Mouse (Mus musculus): ENCODE measurements around the gene Pdgfa. TPM values are rescaled to one million over a fixed set of nuclear protein-coding genes. Genes with fewer than 3 reads are reported as not detected.

The Pdgfa gene
- polyA plus RNA-seq, 1 experiment from 2014 or later: 22.5 TPM

- Histone ChIP-seq H3K27me3 (ENCODE audit: insufficient read depth, poor library complexity, severe bottlenecking) (0 out of 2 replicates have a peak, but pooled peaks cover 8% of the 10 kb centered on the region), H3K9me3 (no peaks in the 10 kb centered on the region), H3K36me3 (peaks cover 2% of the 10 kb centered on the region; the same call in 1 of the 2 replicates), H3K4me3 (no peak overlapping the region), H3K27ac (0 out of 2 replicates have a peak overlapping the region, but pooled peaks have one; percentile 42), H3K4me1 (peaks cover 34% of the 10 kb centered on the region)
- WGBS: 56% methylated on average over 7 of the region's 7 CpGs
- DNase-seq (ENCODE audit: low spot score): no peak
Observed at GRCm38 (mm10) chr5:138970056-138970490, 27.1 kb downstream of the Pdgfa start.

GRCm38 (mm10) chr5:138966033-138966724 is 31.0 kb downstream of the Pdgfa start:
- Histone ChIP-seq H3K36me3 (no peaks in the 10 kb centered on the region), H3K9me3 (no peaks in the 10 kb centered on the region), H3K4me1 (peaks cover 28% of the 10 kb centered on the region), H3K27ac (no peak overlapping the region), H3K27me3 (ENCODE audit: insufficient read depth, poor library complexity, severe bottlenecking) (0 out of 2 replicates have a peak, but pooled peaks cover 8% of the 10 kb centered on the region), H3K4me3 (no peak overlapping the region)
- WGBS: 28% methylated on average over 7 of the region's 7 CpGs
- no peak for DNase-seq (ENCODE audit: low spot score)

DNA sequence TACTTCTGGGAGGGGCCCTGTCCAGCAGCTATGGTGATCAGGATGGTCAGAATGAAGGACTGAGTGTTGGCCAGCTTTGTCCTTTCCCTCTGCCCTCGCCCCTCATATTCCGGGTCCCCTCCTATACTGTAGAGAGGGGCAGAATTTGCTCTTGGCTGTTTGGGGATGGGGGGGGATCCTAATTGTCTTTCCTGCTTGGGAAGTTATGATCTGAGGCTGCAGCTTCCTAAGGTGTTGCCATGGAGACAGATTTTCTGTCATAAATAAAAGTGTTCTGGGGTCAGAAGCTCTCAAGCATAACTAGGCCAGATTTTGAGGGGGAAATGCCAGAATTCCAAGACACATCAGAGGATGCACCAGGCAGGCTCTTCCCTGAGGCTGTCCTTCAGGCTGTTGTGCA is 31.6 kb downstream of the Pdgfa start:
- 84% methylated on average over 2 of the region's 2 CpGs for WGBS
- Histone ChIP-seq H3K9me3 (no peaks in the 10 kb centered on the region), H3K27me3 (ENCODE audit: insufficient read depth, poor library complexity, severe bottlenecking) (0 out of 2 replicates have a peak, but pooled peaks cover 8% of the 10 kb centered on the region), H3K27ac (no peak overlapping the region), H3K4me1 (peaks cover 23% of the 10 kb centered on the region), H3K4me3 (no peak overlapping the region), H3K36me3 (no peaks in the 10 kb centered on the region)
- DNase-seq (ENCODE audit: low spot score): no peak

GRCm38 (mm10) chr5:138956427-138956833 is 40.7 kb downstream of the Pdgfa start:
- H3K9me3 ChIP-seq: no peaks in the 10 kb centered on the region
- 54% methylated on average over 10 of the region's 10 CpGs for WGBS
- H3K27me3 ChIP-seq (ENCODE audit: insufficient read depth, poor library complexity, severe bottlenecking): peaks cover 6% of the 10 kb centered on the region; the same call in 1 of the 2 replicates
- no peak for DNase-seq (ENCODE audit: low spot score)
- peaks cover 44% of the 10 kb centered on the region for H3K4me1 ChIP-seq
- no peaks in the 10 kb centered on the region for H3K36me3 ChIP-seq
- 0 out of 2 replicates have a peak overlapping the region, but pooled peaks have one; percentile 17 for H3K27ac ChIP-seq
- H3K4me3 ChIP-seq: no peak overlapping the region

- H3K4me1 ChIP-seq: peaks cover 52% of the 10 kb centered on the region
- H3K36me3 ChIP-seq: no peaks in the 10 kb centered on the region
- WGBS: 82% methylated on average over 7 of the region's 7 CpGs
- no peak for DNase-seq (ENCODE audit: low spot score)
- no peak overlapping the region for H3K4me3 ChIP-seq
- peaks cover 6% of the 10 kb centered on the region; the same call in 1 of the 2 replicates for H3K27me3 ChIP-seq (ENCODE audit: insufficient read depth, poor library complexity, severe bottlenecking)
- H3K9me3 ChIP-seq: no peaks in the 10 kb centered on the region
- no peak overlapping the region for H3K27ac ChIP-seq
Observed at GRCm38 (mm10) chr5:138953986-138954385, 43.2 kb downstream of the Pdgfa start.

- no peak for DNase-seq (ENCODE audit: low spot score)
- Histone ChIP-seq H3K4me1 (peaks cover 58% of the 10 kb centered on the region), H3K4me3 (no peak overlapping the region), H3K9me3 (no peaks in the 10 kb centered on the region), H3K27ac (peak overlapping the region; percentile 69), H3K27me3 (ENCODE audit: insufficient read depth, poor library complexity, severe bottlenecking) (peaks cover 6% of the 10 kb centered on the region; the same call in 1 of the 2 replicates), H3K36me3 (no peaks in the 10 kb centered on the region)
- WGBS: 51% methylated on average over 13 of the region's 13 CpGs
Observed at GRCm38 (mm10) chr5:138952969-138953368, 44.2 kb downstream of the Pdgfa start.

- H3K36me3 ChIP-seq: no peaks in the 10 kb centered on the region
- peaks cover 6% of the 10 kb centered on the region; the same call in 1 of the 2 replicates for H3K27me3 ChIP-seq (ENCODE audit: insufficient read depth, poor library complexity, severe bottlenecking)
- no peak for DNase-seq (ENCODE audit: low spot score)
- 88% methylated on average over 2 of the region's 2 CpGs for WGBS
- H3K4me3 ChIP-seq: no peak overlapping the region
- H3K4me1 ChIP-seq: peaks cover 66% of the 10 kb centered on the region
- H3K9me3 ChIP-seq: no peaks in the 10 kb centered on the region
- 0 out of 2 replicates have a peak overlapping the region, but pooled peaks have one; percentile 7 for H3K27ac ChIP-seq
Observed at GRCm38 (mm10) chr5:138951305-138951704, 45.9 kb downstream of the Pdgfa start.

DNA sequence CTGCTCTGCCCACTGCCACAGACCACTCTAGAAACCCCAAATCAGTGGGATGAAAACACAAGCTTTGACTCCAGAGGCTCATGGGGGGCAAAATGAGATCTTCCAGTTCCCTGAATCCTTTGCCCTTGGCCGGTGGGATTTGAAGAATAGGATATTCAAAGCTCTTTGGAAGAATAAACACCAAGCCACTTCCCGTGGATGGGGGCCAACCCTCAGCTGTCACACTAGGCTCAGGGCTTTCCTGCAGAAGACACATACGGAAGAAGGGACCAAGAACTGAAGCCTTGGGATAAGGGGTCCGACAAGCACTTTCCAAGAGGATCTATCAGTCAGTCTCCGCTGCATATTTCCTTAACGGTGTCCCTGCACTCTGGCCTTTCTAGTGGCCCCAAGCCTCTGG is 48.0 kb downstream of the Pdgfa start:
- 63% methylated on average over 6 of the region's 6 CpGs for WGBS
- Histone ChIP-seq H3K36me3 (no peaks in the 10 kb centered on the region), H3K9me3 (no peaks in the 10 kb centered on the region), H3K4me1 (peaks cover 68% of the 10 kb centered on the region), H3K27ac (peak overlapping the region; percentile 88), H3K4me3 (no peak overlapping the region), H3K27me3 (ENCODE audit: insufficient read depth, poor library complexity, severe bottlenecking) (peaks cover 6% of the 10 kb centered on the region; the same call in 1 of the 2 replicates)
- DNase-seq (ENCODE audit: low spot score): no peak

- 20% methylated on average over 13 of the region's 13 CpGs for WGBS
- peak; percentile 87 for DNase-seq (ENCODE audit: low spot score)
- H3K4me1 ChIP-seq: peaks cover 60% of the 10 kb centered on the region
- H3K4me3 ChIP-seq: 0 out of 2 replicates have a peak overlapping the region, but pooled peaks have one; percentile 17
- peak overlapping the region; percentile 88 for H3K27ac ChIP-seq
- H3K36me3 ChIP-seq: no peaks in the 10 kb centered on the region
- H3K9me3 ChIP-seq: no peaks in the 10 kb centered on the region
- peaks cover 6% of the 10 kb centered on the region; the same call in 1 of the 2 replicates for H3K27me3 ChIP-seq (ENCODE audit: insufficient read depth, poor library complexity, severe bottlenecking)
Observed at GRCm38 (mm10) chr5:138948031-138948980, 48.9 kb downstream of the Pdgfa start.

DNA sequence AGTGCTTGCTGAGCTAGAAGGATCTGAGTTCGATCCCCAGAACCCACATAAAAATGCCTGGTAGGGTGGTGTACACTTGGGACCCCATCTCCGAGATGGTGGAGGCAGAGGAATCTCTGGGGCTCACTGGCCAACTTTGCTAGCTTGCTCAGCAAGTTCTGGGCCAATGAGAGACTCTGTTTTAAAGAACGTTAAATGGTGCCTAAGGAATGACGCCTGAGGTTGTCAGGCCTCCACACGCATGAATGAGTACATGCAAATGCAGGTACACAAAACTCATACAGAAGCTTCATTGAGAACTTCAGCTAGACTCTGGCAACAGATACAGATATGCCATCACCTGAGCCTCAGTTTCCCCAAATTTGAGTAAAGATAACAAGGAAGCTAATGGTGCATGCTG is 49.7 kb downstream of the Pdgfa start:
- Histone ChIP-seq H3K4me1 (peaks cover 52% of the 10 kb centered on the region), H3K27ac (peak overlapping the region; percentile 88)
- 84% methylated on average over 5 of the region's 5 CpGs for WGBS

GRCm38 (mm10) chr5:138946931-138947330 is 50.2 kb downstream of the Pdgfa start:
- no peaks in the 10 kb centered on the region for H3K27me3 ChIP-seq (ENCODE audit: insufficient read depth, poor library complexity, severe bottlenecking)

More for the DNA sequence above, 49.7 kb downstream of the Pdgfa start:
- Histone ChIP-seq H3K36me3 (no peaks in the 10 kb centered on the region), H3K9me3 (no peaks in the 10 kb centered on the region), H3K27me3 (ENCODE audit: insufficient read depth, poor library complexity, severe bottlenecking) (no peaks in the 10 kb centered on the region), H3K4me3 (no peak overlapping the region)
- DNase-seq (ENCODE audit: low spot score): no peak

GRCm38 (mm10) chr5:138945011-138945410 is 52.2 kb downstream of the Pdgfa start:
- Histone ChIP-seq H3K4me3 (no peak overlapping the region), H3K9me3 (no peaks in the 10 kb centered on the region), H3K36me3 (no peaks in the 10 kb centered on the region), H3K27me3 (ENCODE audit: insufficient read depth, poor library complexity, severe bottlenecking) (no peaks in the 10 kb centered on the region), H3K4me1 (peaks cover 42% of the 10 kb centered on the region), H3K27ac (no peak overlapping the region)
- WGBS: 77% methylated on average over 3 of the region's 3 CpGs
- no peak for DNase-seq (ENCODE audit: low spot score)

More at GRCm38 (mm10) chr5:138946931-138947330, 50.2 kb downstream of the Pdgfa start:
- no peak for DNase-seq (ENCODE audit: low spot score)
- Histone ChIP-seq H3K27ac (peak overlapping the region; percentile 88), H3K9me3 (no peaks in the 10 kb centered on the region), H3K4me3 (no peak overlapping the region), H3K4me1 (peaks cover 49% of the 10 kb centered on the region), H3K36me3 (no peaks in the 10 kb centered on the region)
- WGBS: 81% methylated on average over 5 of the region's 5 CpGs

All from heart, embryonic 10.5 days (tissue).